Mouse (Mus musculus) ovary, postnatal 36 days (tissue): Measurements from ENCODE around the gene Frmd4b.

ENCODE experiments used
- DNase-seq: peaks from one replicate; pipeline ENCODE4 v3.0.0; 2022; ENCODE audit warnings: low spot score, mixed read lengths

The Frmd4b gene

DNA sequence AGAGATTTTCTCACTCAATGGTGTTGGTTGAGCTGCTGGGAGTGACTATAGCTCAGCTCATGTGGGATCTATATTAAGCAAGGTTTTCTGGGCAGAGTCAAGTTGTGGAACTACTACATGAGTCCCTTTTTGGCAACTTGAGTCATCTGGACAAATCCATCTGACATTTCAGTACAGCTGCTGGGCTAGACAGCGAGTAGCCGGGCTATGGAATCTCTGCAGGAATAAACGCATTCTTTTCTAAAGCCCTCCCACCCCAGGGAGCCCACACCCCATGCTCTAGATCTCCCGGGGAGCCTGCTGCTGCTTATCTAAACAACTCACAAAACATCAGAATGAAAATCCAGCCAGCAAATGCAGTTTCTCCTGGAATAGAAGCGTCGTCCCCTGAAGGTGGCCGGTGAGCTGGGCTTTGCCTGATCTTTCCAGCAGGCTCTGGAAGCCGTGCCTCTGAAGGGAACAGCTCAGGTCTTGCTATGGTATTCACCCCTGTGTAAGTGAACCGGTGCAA lies 364.6 kb downstream of the Frmd4b start, which contains the start of gene Lmod3:
Gene Lmod3 (minus strand): TSS at position 49 of the 511 bp plus-strand sequence.
- no peak for DNase-seq

DNA sequence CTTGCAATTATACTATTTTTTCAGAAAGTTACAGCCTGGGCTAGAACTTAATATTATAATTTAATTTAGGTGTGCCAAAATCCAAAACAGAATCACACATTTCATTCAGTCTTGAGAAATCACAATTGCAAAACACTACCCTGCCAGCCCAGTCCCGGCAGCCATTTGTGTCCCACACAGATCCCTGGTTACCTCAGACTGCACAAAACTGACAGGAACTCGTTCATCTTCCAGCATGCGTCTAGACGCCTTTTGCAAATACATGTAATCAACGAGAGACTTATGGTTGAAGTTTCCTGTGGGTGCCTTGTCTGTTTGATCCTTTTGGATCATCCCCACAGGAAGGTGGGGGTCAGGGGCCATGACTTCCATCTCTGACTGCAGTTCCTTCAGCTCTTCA lies 365.3 kb downstream of the Frmd4b start:
- DNase-seq = no peak

DNA sequence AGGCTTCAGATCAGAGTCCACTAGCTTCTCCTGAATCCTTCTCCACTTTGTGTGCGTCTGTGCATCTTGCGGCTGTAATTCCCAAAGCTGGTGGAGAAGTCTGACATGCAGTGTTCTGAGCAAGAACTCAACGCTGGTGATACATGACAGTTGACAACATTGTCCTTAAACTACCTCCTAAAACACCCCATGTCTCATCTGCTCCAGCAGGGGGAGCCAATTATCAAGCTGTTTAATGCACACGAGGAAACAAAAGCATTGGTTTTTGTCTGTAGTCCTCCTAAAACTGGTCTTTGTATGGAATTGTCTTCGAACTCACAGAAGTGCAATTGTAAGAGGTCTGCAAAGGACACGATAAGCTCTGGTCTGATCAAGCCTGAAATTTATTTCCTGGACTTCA lies 366.4 kb downstream of the Frmd4b start:
- DNase-seq = peak; percentile 29

DNA sequence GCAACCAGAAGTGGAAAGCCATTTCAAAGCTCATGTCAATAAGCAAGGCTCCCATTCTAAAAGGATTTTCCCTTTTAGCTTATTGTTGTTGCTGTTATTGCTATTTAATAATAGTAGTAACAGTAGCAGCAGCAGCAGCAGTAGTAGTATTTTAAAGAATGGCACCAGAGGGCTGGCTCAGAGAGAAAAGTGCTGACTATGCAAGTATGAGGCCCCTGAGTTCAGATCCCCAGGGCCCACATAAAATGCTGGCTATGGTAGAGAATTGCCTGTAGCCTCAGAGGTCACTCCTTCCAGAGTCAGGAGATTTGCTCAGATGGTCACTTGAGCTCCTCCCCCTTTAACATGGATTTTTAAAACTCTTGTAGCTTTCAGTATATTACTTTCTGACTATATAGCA lies 372.1 kb downstream of the Frmd4b start:
- no peak for DNase-seq

DNA sequence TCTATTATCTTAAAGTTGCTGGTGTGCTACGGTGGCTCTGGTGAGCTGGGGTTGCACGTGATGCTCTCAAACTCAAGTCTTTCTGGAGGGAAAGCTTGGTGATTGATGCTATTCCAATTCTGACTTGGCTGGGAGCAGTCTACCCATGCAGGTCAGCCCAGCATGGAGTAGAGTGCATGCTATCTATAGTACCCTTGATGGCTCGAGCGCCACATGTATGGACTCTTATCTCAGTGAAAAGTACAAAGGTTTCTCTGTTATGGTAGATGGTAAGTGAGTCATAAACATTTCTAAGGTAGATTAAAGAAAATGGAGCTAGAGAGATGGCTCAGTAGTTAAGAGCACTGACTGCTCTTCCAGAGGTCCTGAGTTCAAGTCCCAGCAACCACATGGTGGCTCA lies 374.8 kb downstream of the Frmd4b start:
- no peak for DNase-seq

DNA sequence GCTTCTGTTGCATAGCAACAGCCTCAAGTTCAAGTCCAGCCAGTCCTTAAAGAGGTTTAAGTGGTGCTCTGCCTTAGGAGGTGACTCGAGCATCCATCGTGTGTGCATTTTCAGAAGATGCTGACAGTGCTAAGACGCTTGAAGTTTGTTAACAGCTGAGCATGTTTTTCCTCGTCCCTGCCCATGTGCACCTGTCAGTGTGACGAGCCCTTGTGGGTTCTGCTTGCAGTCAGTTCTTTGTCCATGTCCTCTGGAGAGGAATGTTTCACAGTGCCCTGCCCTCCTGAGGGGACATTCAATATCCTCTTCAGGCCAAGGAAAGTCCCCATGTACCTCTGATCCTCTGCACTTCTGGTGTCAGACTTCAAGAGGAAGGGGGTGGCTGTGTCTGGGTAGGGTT lies 377.2 kb downstream of the Frmd4b start:
- DNase-seq = no peak

DNA sequence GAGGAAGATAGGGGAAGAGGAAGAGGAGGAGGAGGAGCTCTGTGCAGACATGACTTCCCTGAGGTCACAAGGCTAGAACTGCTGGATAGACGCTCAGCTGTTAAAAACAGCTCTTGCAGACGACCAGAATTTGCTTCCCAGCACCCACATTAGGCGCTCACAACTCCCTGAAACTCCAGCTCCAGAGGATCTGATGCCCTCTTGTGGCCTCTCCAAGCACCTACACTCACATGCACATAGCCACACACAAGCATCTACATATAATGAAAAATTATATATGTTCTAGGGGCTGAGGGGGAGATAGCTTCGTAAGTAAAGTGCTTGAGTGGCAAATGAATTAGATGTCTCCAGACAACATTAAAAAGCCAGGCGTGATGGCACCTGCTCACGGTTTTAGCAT lies 378.0 kb downstream of the Frmd4b start:
- no peak for DNase-seq
